Mouse (Mus musculus): ENCODE measurements around the gene Olfr761. TPM values are rescaled to one million over a fixed set of nuclear protein-coding genes. Genes with fewer than 3 reads are reported as not detected.
"Not testable (repeated sequence)": the region's sequence is repeated elsewhere in the genome, so short reads cannot be mapped to it uniquely, and the experiment has no call there.

Olfr761 gene
- not detected for total RNA-seq (2022)

DNA sequence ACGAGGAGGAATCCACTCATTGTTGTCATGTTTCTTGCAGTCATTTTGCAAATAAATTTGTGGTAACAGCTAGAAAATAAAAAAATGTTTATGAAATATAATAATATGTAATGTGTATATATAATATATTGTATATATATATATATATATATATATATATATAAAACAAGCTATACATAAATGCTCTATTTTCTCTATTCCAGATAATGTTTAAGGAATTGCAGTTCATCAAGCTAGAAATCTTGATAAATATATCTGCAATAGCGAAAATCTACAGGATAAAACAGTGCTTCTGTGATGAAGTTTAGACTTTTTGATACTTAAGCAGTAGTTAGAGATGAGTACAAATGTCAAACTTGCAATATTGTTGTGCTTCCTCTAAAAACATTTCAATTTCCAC is at the start of gene Olfr761:
Gene Olfr761 (minus strand): TSS at position 101 of the 400 bp plus-strand sequence.
- no peak for DNase-seq

DNA sequence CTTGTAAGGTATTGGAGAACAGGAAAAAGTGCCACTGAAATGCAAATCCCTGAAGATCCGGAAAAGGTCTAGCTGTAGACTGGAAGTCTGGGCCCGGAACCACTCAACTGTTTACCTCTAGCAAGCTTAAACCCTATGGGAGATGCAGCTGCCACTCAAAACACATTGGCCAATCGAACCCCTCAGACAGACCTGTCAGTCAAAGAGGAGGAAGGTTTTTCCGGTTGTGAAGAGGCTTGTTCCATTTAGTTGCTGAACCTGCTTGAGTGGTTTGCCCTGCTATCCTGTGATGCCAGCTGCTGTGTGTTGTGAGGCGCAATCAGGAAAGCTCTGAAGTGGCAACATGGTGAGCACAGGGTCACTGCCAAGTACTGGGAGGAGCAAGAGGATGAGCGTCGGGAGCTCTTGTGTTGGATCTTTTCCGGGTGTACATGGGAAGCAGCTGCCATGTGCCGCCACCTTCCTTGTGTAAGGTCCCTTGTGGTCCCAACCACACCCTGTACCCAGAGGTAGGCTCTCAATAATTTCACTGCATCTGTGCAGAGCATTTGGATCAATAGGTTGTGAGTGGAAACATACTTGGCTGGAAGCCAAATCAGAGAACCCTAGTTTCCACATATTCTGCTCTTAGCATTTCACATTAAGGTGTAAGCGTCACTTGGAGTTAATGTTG is 42.9 kb upstream of the Olfr761 start:
- DNase-seq = no peak

DNA sequence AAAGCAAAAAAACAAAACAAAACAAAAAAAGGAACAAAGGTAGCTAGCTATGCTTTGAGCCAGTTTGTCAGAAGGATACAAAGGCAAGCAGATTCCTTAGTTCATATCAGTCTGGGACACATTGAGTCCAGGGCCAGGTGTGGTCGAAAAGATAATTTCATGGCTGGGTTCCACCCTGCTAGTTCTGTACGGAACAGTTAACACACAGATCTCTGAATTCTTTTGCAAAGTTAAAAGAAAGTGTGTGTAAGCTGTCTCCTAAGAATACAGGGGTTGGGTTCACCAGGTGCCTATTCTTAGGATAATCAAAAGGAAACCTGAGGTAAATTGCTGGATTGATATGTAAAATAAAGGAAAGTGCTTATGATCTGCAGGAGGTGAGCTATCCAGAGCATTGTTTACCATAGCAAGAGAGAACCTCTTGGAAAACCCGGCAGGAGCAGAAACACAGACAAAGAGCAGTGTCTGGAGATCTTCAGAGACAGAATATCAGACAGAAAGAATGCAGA is 37.6 kb upstream of the Olfr761 start:
- no peak for DNase-seq

DNA sequence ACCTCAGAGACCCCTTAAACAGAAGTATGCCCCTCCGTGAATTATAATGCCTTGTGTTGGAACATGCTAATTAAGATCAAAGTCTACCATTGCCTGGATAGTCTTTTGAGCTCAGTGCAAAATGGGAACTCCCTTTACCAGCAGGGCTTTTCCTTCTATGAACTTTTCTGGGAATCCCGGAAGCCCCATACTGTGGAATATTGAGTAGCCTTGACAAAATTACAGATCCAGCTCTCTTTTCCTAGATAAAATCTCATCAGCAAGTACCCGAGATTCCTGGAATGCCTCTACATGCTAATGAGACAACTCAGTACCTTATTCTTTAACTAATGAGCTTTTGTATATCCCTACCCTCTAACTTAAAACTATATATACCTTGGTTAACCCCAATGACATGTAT is 20.7 kb upstream of the Olfr761 start:
- no peak for DNase-seq

DNA sequence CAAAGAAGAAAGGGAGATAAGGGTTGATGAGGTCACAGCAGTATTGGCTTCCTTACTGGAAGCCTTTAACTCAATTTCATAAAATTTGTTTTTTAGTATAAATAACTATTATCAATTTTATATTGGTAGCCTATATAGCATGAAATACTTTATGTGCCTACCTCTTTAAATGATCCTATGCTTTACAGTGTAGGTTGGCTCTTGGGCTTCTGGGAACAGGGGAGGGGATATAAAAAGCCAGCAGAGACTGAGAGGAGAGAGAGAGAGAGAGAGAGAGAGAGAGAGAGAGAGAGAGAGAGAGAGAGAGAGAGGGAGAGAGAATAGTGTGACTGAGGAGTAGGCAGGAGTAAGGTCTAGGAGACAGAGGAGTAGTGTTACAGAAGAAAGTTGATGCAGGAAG is 32.6 kb downstream of the Olfr761 start, which contains the start of gene Olfr128:
Gene Olfr128 (plus strand): TSS at position 301 of the 400 bp plus-strand sequence.
- no peak for DNase-seq

DNA sequence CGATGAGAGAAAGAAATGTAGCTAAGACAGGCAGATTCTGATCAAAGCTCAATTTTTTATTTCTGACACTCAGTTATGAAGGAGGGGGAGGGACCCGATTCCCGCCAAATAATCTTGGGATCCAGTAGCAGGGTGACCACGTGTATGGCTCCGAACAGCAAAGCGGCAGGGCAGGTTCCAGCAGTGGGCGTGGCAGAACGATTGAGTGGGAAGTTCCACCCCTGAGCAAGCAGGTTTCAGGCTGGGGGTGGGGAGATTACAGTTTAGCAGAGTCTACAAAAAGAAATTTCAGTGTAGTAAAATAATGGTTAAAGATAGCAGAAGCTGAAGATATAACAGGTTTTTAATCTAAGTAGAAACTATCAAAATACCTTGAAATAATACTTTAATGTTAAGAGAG is 46.1 kb downstream of the Olfr761 start:
- DNase-seq = not testable (repeated sequence)

Other genes with a start within 250 kb of the Olfr761 start
- not detected for gene Olfr120, start 231.3 kb downstream of the Olfr761 start, total RNA-seq (2022)
- not detected for gene Olfr121, start 204.2 kb downstream of the Olfr761 start, total RNA-seq (2022)
- not detected for gene Olfr122, start 184.5 kb downstream of the Olfr761 start, total RNA-seq (2022)
- gene Olfr123, start 159.6 kb downstream of the Olfr761 start, total RNA-seq (2022) = not detected
- not detected for gene Olfr124, start 153.2 kb downstream of the Olfr761 start, total RNA-seq (2022)
- gene Olfr125, start 120.1 kb downstream of the Olfr761 start, total RNA-seq (2022) = not detected
- gene Olfr126, start 105.6 kb downstream of the Olfr761 start, total RNA-seq (2022) = not detected
- gene Olfr127, start 52.6 kb downstream of the Olfr761 start, total RNA-seq (2022) = not detected
- gene Olfr128, start 32.5 kb downstream of the Olfr761 start, total RNA-seq (2022) = not detected
- not detected for gene Olfr129, start 107.0 kb upstream of the Olfr761 start, total RNA-seq (2022)
- gene Olfr130, start 110.8 kb upstream of the Olfr761 start, total RNA-seq (2022) = not detected
- gene Olfr131, start 135.6 kb upstream of the Olfr761 start, total RNA-seq (2022) = not detected
- not detected for gene Olfr132, start 181.4 kb upstream of the Olfr761 start, total RNA-seq (2022)
- not detected for gene Olfr133, start 192.2 kb upstream of the Olfr761 start, total RNA-seq (2022)
- gene Olfr134, start 218.3 kb upstream of the Olfr761 start, total RNA-seq (2022) = not detected

Data from adrenal gland, adult 8-10 months (tissue).